Mouse (Mus musculus) cerebellum, adult 2 months (tissue): ENCODE data around the gene Ppp1r18.

ENCODE experiments used
- CTCF ChIP-seq: fragments of 200-500 bp; IDR thresholded peaks from 2 replicates; pipeline ENCODE4 v1.5.1; 2011; ENCODE audit warnings: low read depth, mild to moderate bottlenecking, control low read depth, low read length, moderate library complexity, borderline replicate concordance; ENCODE audit not compliant: insufficient read depth
- POLR2A ChIP-seq: fragments of 200-500 bp; IDR thresholded peaks from 2 replicates; pipeline ENCODE4 v1.6.1; 2011; ENCODE audit warnings: low read length, control low read depth, borderline replicate concordance; ENCODE audit not compliant: insufficient read depth

DNA sequence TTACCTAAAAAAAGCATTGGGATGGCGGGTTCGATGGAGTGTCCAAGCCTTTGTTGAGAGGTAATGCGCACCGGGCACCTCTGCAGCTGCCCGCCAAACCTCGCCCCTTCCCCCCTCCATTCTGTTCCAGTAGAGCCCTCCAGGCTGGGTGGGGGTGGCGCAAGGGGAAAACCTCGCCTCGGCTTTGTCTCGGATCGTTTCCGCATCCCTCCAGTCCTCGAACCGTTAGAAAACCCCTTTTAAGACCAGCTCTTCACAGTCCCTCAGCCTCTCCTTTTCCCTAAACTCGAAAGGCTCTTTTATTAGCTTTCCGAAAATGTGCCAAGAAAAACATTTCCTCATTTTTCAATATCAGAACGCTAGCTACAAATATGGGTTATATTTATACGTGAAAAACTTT is 27.9 kb upstream of the Ppp1r18 start:
- TF ChIP-seq POLR2A (no peak), CTCF (no peak)
